Mouse (Mus musculus): ENCODE measurements around the gene Atxn7l1. TPM values are rescaled to one million over a fixed set of nuclear protein-coding genes. Genes with fewer than 3 reads are reported as not detected.

Atxn7l1 gene
- polyA plus RNA-seq, 1 experiment from 2014 or later, result 12.9 TPM

GRCm38 (mm10) chr12:33146622-33147433 lies 665 bp upstream of the Atxn7l1 start:
- Histone ChIP-seq H3K36me3 (ENCODE audit: control insufficient read depth, insufficient read depth, low read length) (no peaks in the 10 kb centered on the region), H3K9me3 (ENCODE audit: control insufficient read depth, low read length) (no peaks in the 10 kb centered on the region), H3K9ac (ENCODE audit: low read depth, low read length) (peak overlapping the region; percentile 97), H3K4me1 (ENCODE audit: control insufficient read depth, insufficient read depth, low read length) (peaks cover 16% of the 10 kb centered on the region), H3K27ac (ENCODE audit: low read length) (no peak overlapping the region), H3K27me3 (replicated peaks; ENCODE audit: control insufficient read depth, insufficient read depth, low read length) (0 out of 2 replicates have a peak, but pooled peaks cover 3% of the 10 kb centered on the region), H3K4me2 (ENCODE audit: low read depth, low read length) (peak overlapping the region; percentile 80), H3K4me3 (ENCODE audit: low read length) (peak overlapping the region; percentile 81)
- ATAC-seq, result peak; percentile 70
- 5% methylated on average over 29 of the region's 29 CpGs for WGBS

- no peak overlapping the region for H3K4me2 ChIP-seq (ENCODE audit: low read depth, low read length)
- ATAC-seq, result no peak
- 84% methylated on average over 16 of the region's 16 CpGs for WGBS
- no peaks in the 10 kb centered on the region for H3K36me3 ChIP-seq (ENCODE audit: control insufficient read depth, insufficient read depth, low read length)
- no peaks in the 10 kb centered on the region for H3K9me3 ChIP-seq (ENCODE audit: control insufficient read depth, low read length)
- H3K27ac ChIP-seq (ENCODE audit: low read length), result no peak overlapping the region
- H3K4me1 ChIP-seq (ENCODE audit: control insufficient read depth, insufficient read depth, low read length), result peaks cover 20% of the 10 kb centered on the region
- no peak overlapping the region for H3K4me3 ChIP-seq (ENCODE audit: low read length)
- H3K27me3 ChIP-seq (replicated peaks; ENCODE audit: control insufficient read depth, insufficient read depth, low read length), result 0 out of 2 replicates have a peak, but pooled peaks cover 3% of the 10 kb centered on the region
- H3K9ac ChIP-seq (ENCODE audit: low read depth, low read length), result no peak overlapping the region
These were observed 2.2 kb downstream of the Atxn7l1 start for GRCm38 (mm10) chr12:33149544-33150190.

GRCm38 (mm10) chr12:33153131-33153530 lies 5.6 kb downstream of the Atxn7l1 start:
- Histone ChIP-seq H3K4me1 (ENCODE audit: control insufficient read depth, insufficient read depth, low read length) (peaks cover 14% of the 10 kb centered on the region), H3K27me3 (replicated peaks; ENCODE audit: control insufficient read depth, insufficient read depth, low read length) (no peaks in the 10 kb centered on the region), H3K4me3 (ENCODE audit: low read length) (no peak overlapping the region), H3K9me3 (ENCODE audit: control insufficient read depth, low read length) (no peaks in the 10 kb centered on the region), H3K9ac (ENCODE audit: low read depth, low read length) (0 out of 2 replicates have a peak overlapping the region, but pooled peaks have one; percentile 14), H3K27ac (ENCODE audit: low read length) (no peak overlapping the region), H3K4me2 (ENCODE audit: low read depth, low read length) (no peak overlapping the region), H3K36me3 (ENCODE audit: control insufficient read depth, insufficient read depth, low read length) (no peaks in the 10 kb centered on the region)
- no peak for ATAC-seq
- 57% methylated on average over 7 of the region's 7 CpGs for WGBS

- Histone ChIP-seq H3K9ac (ENCODE audit: low read depth, low read length) (no peak overlapping the region), H3K4me1 (ENCODE audit: control insufficient read depth, insufficient read depth, low read length) (peaks cover 10% of the 10 kb centered on the region), H3K9me3 (ENCODE audit: control insufficient read depth, low read length) (no peaks in the 10 kb centered on the region), H3K27me3 (replicated peaks; ENCODE audit: control insufficient read depth, insufficient read depth, low read length) (no peaks in the 10 kb centered on the region), H3K27ac (ENCODE audit: low read length) (no peak overlapping the region), H3K36me3 (ENCODE audit: control insufficient read depth, insufficient read depth, low read length) (no peaks in the 10 kb centered on the region), H3K4me3 (ENCODE audit: low read length) (no peak overlapping the region), H3K4me2 (ENCODE audit: low read depth, low read length) (no peak overlapping the region)
- no peak for ATAC-seq
- WGBS, result 83% methylated on average over 3 of the region's 3 CpGs
These were observed 6.4 kb downstream of the Atxn7l1 start for GRCm38 (mm10) chr12:33153850-33154249.

GRCm38 (mm10) chr12:33154732-33155131 lies 7.2 kb downstream of the Atxn7l1 start:
- 89% methylated on average over 3 of the region's 3 CpGs for WGBS
- H3K9me3 ChIP-seq (ENCODE audit: control insufficient read depth, low read length), result no peaks in the 10 kb centered on the region
- H3K4me3 ChIP-seq (ENCODE audit: low read length), result no peak overlapping the region
- H3K27ac ChIP-seq (ENCODE audit: low read length), result no peak overlapping the region
- no peak overlapping the region for H3K4me2 ChIP-seq (ENCODE audit: low read depth, low read length)
- no peaks in the 10 kb centered on the region for H3K36me3 ChIP-seq (ENCODE audit: control insufficient read depth, insufficient read depth, low read length)
- ATAC-seq, result no peak
- H3K27me3 ChIP-seq (replicated peaks; ENCODE audit: control insufficient read depth, insufficient read depth, low read length), result no peaks in the 10 kb centered on the region
- H3K9ac ChIP-seq (ENCODE audit: low read depth, low read length), result no peak overlapping the region
- peaks cover 4% of the 10 kb centered on the region; the same call in 1 of the 2 replicates for H3K4me1 ChIP-seq (ENCODE audit: control insufficient read depth, insufficient read depth, low read length)

- Histone ChIP-seq H3K4me2 (ENCODE audit: low read depth, low read length) (no peak overlapping the region), H3K4me3 (ENCODE audit: low read length) (no peak overlapping the region), H3K9me3 (ENCODE audit: control insufficient read depth, low read length) (no peaks in the 10 kb centered on the region), H3K4me1 (ENCODE audit: control insufficient read depth, insufficient read depth, low read length) (peaks cover 4% of the 10 kb centered on the region; the same call in 1 of the 2 replicates), H3K27me3 (replicated peaks; ENCODE audit: control insufficient read depth, insufficient read depth, low read length) (no peaks in the 10 kb centered on the region), H3K27ac (ENCODE audit: low read length) (no peak overlapping the region), H3K36me3 (ENCODE audit: control insufficient read depth, insufficient read depth, low read length) (no peaks in the 10 kb centered on the region), H3K9ac (ENCODE audit: low read depth, low read length) (no peak overlapping the region)
- WGBS, result 88% methylated on average over 7 of the region's 7 CpGs
- ATAC-seq, result no peak
These were observed 9.0 kb downstream of the Atxn7l1 start for GRCm38 (mm10) chr12:33156334-33157018.

GRCm38 (mm10) chr12:33158256-33158655 lies 10.8 kb downstream of the Atxn7l1 start:
- Histone ChIP-seq H3K9ac (ENCODE audit: low read depth, low read length) (no peak overlapping the region), H3K4me2 (ENCODE audit: low read depth, low read length) (no peak overlapping the region), H3K4me3 (ENCODE audit: low read length) (no peak overlapping the region), H3K4me1 (ENCODE audit: control insufficient read depth, insufficient read depth, low read length) (peaks cover 5% of the 10 kb centered on the region; the same call in 1 of the 2 replicates), H3K36me3 (ENCODE audit: control insufficient read depth, insufficient read depth, low read length) (no peaks in the 10 kb centered on the region), H3K9me3 (ENCODE audit: control insufficient read depth, low read length) (no peaks in the 10 kb centered on the region), H3K27me3 (replicated peaks; ENCODE audit: control insufficient read depth, insufficient read depth, low read length) (no peaks in the 10 kb centered on the region), H3K27ac (ENCODE audit: low read length) (no peak overlapping the region)
- no peak for ATAC-seq
- WGBS, result 62% methylated on average over 8 of the region's 8 CpGs

GRCm38 (mm10) chr12:33160406-33160805 lies 12.9 kb downstream of the Atxn7l1 start:
- Histone ChIP-seq H3K27me3 (replicated peaks; ENCODE audit: control insufficient read depth, insufficient read depth, low read length) (no peaks in the 10 kb centered on the region), H3K36me3 (ENCODE audit: control insufficient read depth, insufficient read depth, low read length) (no peaks in the 10 kb centered on the region), H3K4me1 (ENCODE audit: control insufficient read depth, insufficient read depth, low read length) (peaks cover 5% of the 10 kb centered on the region; the same call in 1 of the 2 replicates), H3K27ac (ENCODE audit: low read length) (no peak overlapping the region), H3K4me2 (ENCODE audit: low read depth, low read length) (no peak overlapping the region), H3K9me3 (ENCODE audit: control insufficient read depth, low read length) (no peaks in the 10 kb centered on the region), H3K9ac (ENCODE audit: low read depth, low read length) (no peak overlapping the region), H3K4me3 (ENCODE audit: low read length) (no peak overlapping the region)
- WGBS, result 79% methylated on average over 7 of the region's 7 CpGs
- no peak for ATAC-seq

GRCm38 (mm10) chr12:33162541-33162940 lies 15.0 kb downstream of the Atxn7l1 start:
- H3K9me3 ChIP-seq (ENCODE audit: control insufficient read depth, low read length), result no peaks in the 10 kb centered on the region
- H3K27me3 ChIP-seq (replicated peaks; ENCODE audit: control insufficient read depth, insufficient read depth, low read length), result no peaks in the 10 kb centered on the region
- H3K4me2 ChIP-seq (ENCODE audit: low read depth, low read length), result no peak overlapping the region
- no peaks in the 10 kb centered on the region for H3K36me3 ChIP-seq (ENCODE audit: control insufficient read depth, insufficient read depth, low read length)
- 39% methylated on average over 12 of the region's 12 CpGs for WGBS
- peak; percentile 31; the same call in 1 of the 2 replicates for ATAC-seq
- H3K27ac ChIP-seq (ENCODE audit: low read length), result peak overlapping the region; percentile 38; the same call in 1 of the 2 replicates
- H3K4me1 ChIP-seq (ENCODE audit: control insufficient read depth, insufficient read depth, low read length), result peaks cover 5% of the 10 kb centered on the region; the same call in 1 of the 2 replicates
- H3K4me3 ChIP-seq (ENCODE audit: low read length), result no peak overlapping the region
- no peak overlapping the region; the same call in 1 of the 2 replicates for H3K9ac ChIP-seq (ENCODE audit: low read depth, low read length)
